Mouse (Mus musculus) hindbrain, embryonic 14.5 days (tissue): ENCODE measurements around the gene Kcnk6. TPM values are rescaled to one million over a fixed set of nuclear protein-coding genes. Genes with fewer than 3 reads are reported as not detected.
A peak's percentile ranks its signal among the peaks of the same experiment; 100 is the strongest.
"Not testable (repeated sequence)": the region's sequence is repeated elsewhere in the genome, so short reads cannot be mapped to it uniquely, and the experiment has no call there.

Source experiments
- ATAC-seq: fragments of 200-750 bp; cut with Nextera tagmentation; 2 replicates; pipeline ENCODE4 v1.8.0; 2017; ENCODE audit warnings: moderate number of reproducible peaks, mild to moderate bottlenecking, moderate TSS enrichment, moderate library complexity; ENCODE audit not compliant: low FRiP score
- DNase-seq: peaks from one replicate; pipeline ENCODE4 v3.0.0-alpha.2; 2015; ENCODE audit warnings: low spot score
- H3K27ac ChIP-seq: fragments of 300-500 bp; sonication (generic); 2 replicates; pipeline ENCODE4 v1.5.1; 2014; ENCODE audit warnings: mild to moderate bottlenecking, moderate library complexity
- H3K27me3 ChIP-seq: fragments of 300-500 bp; sonication (generic); 2 replicates; pipeline ENCODE4 v1.6.1; 2014; ENCODE audit warnings: mild to moderate bottlenecking, low read length, mixed read lengths; ENCODE audit not compliant: control insufficient read depth, insufficient read depth
- H3K36me3 ChIP-seq: fragments of 300-500 bp; sonication (generic); replicated peaks from 2 replicates; pipeline ENCODE4 v1.6.1; 2014; ENCODE audit not compliant: control insufficient read depth, insufficient read depth
- H3K4me1 ChIP-seq: fragments of 300-500 bp; sonication (generic); replicated peaks from 2 replicates; pipeline ENCODE4 v1.6.1; 2014; ENCODE audit warnings: antibody characterized with exemption, low read length, mixed read lengths; ENCODE audit not compliant: control insufficient read depth, insufficient read depth
- H3K4me2 ChIP-seq: fragments of 300-500 bp; sonication (generic); replicated peaks from 2 replicates; pipeline ENCODE4 v1.6.1; 2014; ENCODE audit warnings: mild to moderate bottlenecking, moderate library complexity
- H3K4me3 ChIP-seq: fragments of 300-500 bp; sonication (generic); replicated peaks from 2 replicates; pipeline ENCODE4 v1.5.1; 2014; ENCODE audit warnings: mild to moderate bottlenecking, low read length
- H3K9ac ChIP-seq: fragments of 300-500 bp; sonication (generic); 2 replicates; pipeline ENCODE4 v1.6.1; 2014
- H3K9me3 ChIP-seq: fragments of 300-500 bp; sonication (generic); 2 replicates; pipeline ENCODE4 v1.6.1; 2016; ENCODE audit warnings: low read length; ENCODE audit not compliant: control insufficient read depth
- WGBS: fragments of 180-500 bp; shearing (Covaris S2); extraction: QIAGEN DNeasy Blood & Tissue Kit; methylation state at CpG from one replicate; pipeline ENCODE4 v1.1.7; 2014; 5-methylcytosine and 5-hydroxymethylcytosine counted together
- polyA plus RNA-seq: library from polyadenylated mRNA; unstranded; fragments of >200 nt; fragmentation: Nextera tagmentation; extraction: Ambion mirVana; gene quantifications from 2 replicates; pipeline ENCODE4 v1.2.1, GENCODE M21; 2014

The Kcnk6 gene
- polyA plus RNA-seq, 1 experiment from 2014 or later, result 0.66 TPM

DNA sequence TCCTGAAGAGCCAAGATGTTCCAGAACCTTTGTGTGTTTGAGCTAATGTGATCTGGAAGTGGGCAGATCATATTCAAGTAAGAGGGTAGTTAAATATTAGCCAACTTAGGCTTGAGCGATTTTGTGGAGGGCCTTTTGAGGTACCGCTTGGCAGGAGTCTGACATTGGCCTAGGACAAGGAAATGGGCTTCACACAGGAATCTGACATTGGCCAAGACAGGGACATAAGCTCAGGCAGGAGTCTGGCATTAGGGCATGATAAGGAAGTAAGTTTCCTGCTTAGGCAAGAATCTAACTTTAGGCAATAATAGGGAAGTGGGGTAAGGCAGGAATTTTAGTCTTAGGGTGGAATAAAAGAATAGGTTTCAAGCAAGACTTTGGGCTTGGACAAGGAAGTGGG lies 18.1 kb downstream of the Kcnk6 start:
- Histone ChIP-seq H3K9ac (no peak overlapping the region), H3K36me3 (no peaks in the 10 kb centered on the region), H3K9me3 (0 out of 2 replicates have a peak, but pooled peaks cover 3% of the 10 kb centered on the region), H3K27ac (no peak overlapping the region), H3K4me3 (no peak overlapping the region), H3K27me3 (peaks cover 10% of the 10 kb centered on the region; the same call in 1 of the 2 replicates), H3K4me1 (0 out of 2 replicates have a peak, but pooled peaks cover 7% of the 10 kb centered on the region), H3K4me2 (peak overlapping the region; percentile 53; the same call in 1 of the 2 replicates)
- ATAC-seq, result no peak
- WGBS, result 57% methylated on average over 2 of the region's 2 CpGs
- DNase-seq, result no peak

DNA sequence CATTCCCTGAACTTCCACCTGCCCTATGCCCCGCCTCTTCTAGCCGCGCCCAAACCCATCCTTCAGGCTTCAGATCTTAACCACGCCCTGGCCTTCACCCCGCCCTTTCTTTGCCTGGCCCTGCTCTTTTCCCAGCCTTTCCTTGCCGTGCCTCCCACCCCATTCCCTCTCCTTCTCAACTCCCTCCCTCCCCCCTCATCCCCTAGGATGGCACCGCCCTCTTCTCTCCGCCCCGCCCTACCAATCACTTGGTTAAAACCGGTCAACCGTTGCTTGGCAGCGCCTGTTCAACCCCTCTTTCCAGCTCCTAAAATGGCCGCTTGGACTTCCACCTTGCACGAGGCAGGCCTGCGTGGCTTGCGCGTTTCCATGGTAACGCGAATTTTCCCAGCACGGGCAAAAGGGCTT lies 18.6 kb downstream of the Kcnk6 start, which contains the start of gene Catsperg1:
Gene Catsperg1, minus strand, starts transcription at position 361 of the 408 bp plus-strand sequence.
- Histone ChIP-seq H3K27me3 (peaks cover 10% of the 10 kb centered on the region; the same call in 1 of the 2 replicates), H3K9ac (peak within 1 kb of the TSS; percentile 11; the same call in 1 of the 2 replicates)
- WGBS, result 2% methylated on average over 20 of the region's 20 CpGs

GRCm38 (mm10) chr7:29212775-29213560 lies 19.3 kb downstream of the Kcnk6 start:
- peak overlapping the region; percentile 18 for H3K4me3 ChIP-seq
- ATAC-seq, H3K36me3 ChIP-seq, H3K4me1 ChIP-seq, H3K27ac ChIP-seq, DNase-seq, H3K9me3 ChIP-seq: not testable (repeated sequence)
- H3K27me3 ChIP-seq, result peaks cover 10% of the 10 kb centered on the region; the same call in 1 of the 2 replicates
- WGBS, result 18% methylated on average over 40 of the region's 40 CpGs
- peak overlapping the region; percentile 11; the same call in 1 of the 2 replicates for H3K9ac ChIP-seq
- peak overlapping the region; percentile 53 for H3K4me2 ChIP-seq

More for the DNA sequence above, 18.6 kb downstream of the Kcnk6 start, which contains the start of gene Catsperg1:
- Histone ChIP-seq H3K36me3 (no peaks in the 10 kb centered on the region), H3K4me3 (peak within 1 kb of the TSS; percentile 18), H3K4me1 (0 out of 2 replicates have a peak, but pooled peaks cover 7% of the 10 kb centered on the region), H3K4me2 (peak within 1 kb of the TSS; percentile 53), H3K27ac (no peak within 1 kb of the TSS), H3K9me3 (no peaks in the 10 kb centered on the region)
- ATAC-seq (peak; percentile 82), DNase-seq (peak; percentile 60)

- H3K4me3 ChIP-seq, result no peak overlapping the region
- WGBS, result 14% methylated on average over 26 of the region's 26 CpGs
- ATAC-seq, result no peak
These were observed 20.0 kb downstream of the Kcnk6 start for GRCm38 (mm10) chr7:29212199-29212765.

GRCm38 (mm10) chr7:29211415-29212198 lies 20.7 kb downstream of the Kcnk6 start:
- peak overlapping the region; percentile 30 for H3K4me3 ChIP-seq
- no peaks in the 10 kb centered on the region for H3K36me3 ChIP-seq
- WGBS, result 5% methylated on average over 34 of the region's 34 CpGs
- H3K4me2 ChIP-seq, result peak overlapping the region; percentile 48
- DNase-seq, result peak; percentile 55
- no peak overlapping the region for H3K27ac ChIP-seq
- H3K4me1 ChIP-seq, result 0 out of 2 replicates have a peak, but pooled peaks cover 7% of the 10 kb centered on the region
- H3K27me3 ChIP-seq, result peaks cover 10% of the 10 kb centered on the region; the same call in 1 of the 2 replicates
- 0 out of 2 replicates have a peak overlapping the region, but pooled peaks have one; percentile 26 for H3K9ac ChIP-seq
- H3K9me3 ChIP-seq, result no peaks in the 10 kb centered on the region
- ATAC-seq, result peak; percentile 41; the same call in 1 of the 2 replicates

More at GRCm38 (mm10) chr7:29212199-29212765, 20.0 kb downstream of the Kcnk6 start:
- Histone ChIP-seq H3K4me1 (0 out of 2 replicates have a peak, but pooled peaks cover 7% of the 10 kb centered on the region), H3K9me3 (no peaks in the 10 kb centered on the region), H3K4me2 (peak overlapping the region; percentile 53), H3K27ac (no peak overlapping the region), H3K9ac (no peak overlapping the region), H3K36me3 (no peaks in the 10 kb centered on the region), H3K27me3 (peaks cover 10% of the 10 kb centered on the region; the same call in 1 of the 2 replicates)
- no peak for DNase-seq

- WGBS, result 34% methylated on average over 15 of the region's 15 CpGs
- H3K36me3 ChIP-seq, H3K9ac ChIP-seq, H3K9me3 ChIP-seq, H3K27ac ChIP-seq, DNase-seq, H3K4me1 ChIP-seq: not testable (repeated sequence)
- ATAC-seq, result 0 out of 2 replicates have a peak, but pooled peaks have one; percentile 13
- Histone ChIP-seq H3K27me3 (peaks cover 10% of the 10 kb centered on the region; the same call in 1 of the 2 replicates), H3K4me2 (peak overlapping the region; percentile 48), H3K4me3 (peak overlapping the region; percentile 30; the same call in 1 of the 2 replicates)
These were observed 21.3 kb downstream of the Kcnk6 start for GRCm38 (mm10) chr7:29211013-29211412.

DNA sequence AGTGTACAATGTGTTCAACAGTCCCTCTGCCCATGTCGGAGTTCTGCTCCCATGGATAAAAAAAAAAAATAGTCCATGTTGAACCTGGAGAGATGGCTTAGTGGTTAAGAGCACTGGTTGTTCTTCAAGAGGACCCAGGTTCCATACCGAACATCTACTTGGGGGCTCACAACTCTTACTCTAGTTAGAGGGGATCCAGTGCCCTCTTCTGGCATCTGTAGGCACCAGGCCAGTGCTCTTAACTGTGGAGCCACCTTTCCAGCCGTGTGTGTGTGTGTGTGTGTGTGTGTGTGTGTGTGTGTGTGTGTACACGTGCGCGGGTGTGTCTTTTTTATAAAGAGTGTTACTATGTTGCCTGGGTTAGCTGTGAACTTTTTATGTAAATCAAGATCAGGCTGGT lies 29.7 kb downstream of the Kcnk6 start:
- Histone ChIP-seq H3K4me1 (no peaks in the 10 kb centered on the region), H3K27ac (no peak overlapping the region), H3K27me3 (no peaks in the 10 kb centered on the region), H3K4me3 (no peak overlapping the region), H3K36me3 (no peaks in the 10 kb centered on the region), H3K4me2 (no peak overlapping the region), H3K9ac (no peak overlapping the region), H3K9me3 (no peaks in the 10 kb centered on the region)
- DNase-seq (no peak), ATAC-seq (no peak)
- 88% methylated on average over 6 of the region's 6 CpGs for WGBS

DNA sequence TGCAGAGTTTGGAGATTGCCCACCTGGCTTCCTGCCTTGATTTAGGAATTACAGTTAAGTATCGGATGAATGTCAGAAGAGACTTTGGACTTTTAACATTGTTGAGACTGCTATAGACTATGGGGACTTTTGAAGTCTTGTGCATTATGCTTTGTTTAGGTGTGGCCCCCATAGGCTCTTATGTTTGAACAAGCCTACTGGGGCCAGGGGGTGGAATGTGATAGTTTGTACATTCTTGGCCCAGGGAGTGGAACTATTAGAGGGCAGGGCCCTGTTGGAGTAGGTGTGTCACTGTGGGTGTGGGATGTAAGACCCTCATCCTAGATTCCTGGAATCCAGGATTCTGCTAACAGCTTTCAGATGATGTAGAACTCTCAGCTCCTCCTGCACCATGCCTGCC lies 38.1 kb downstream of the Kcnk6 start:
- not testable (repeated sequence) for H3K36me3 ChIP-seq, H3K27ac ChIP-seq, ATAC-seq, H3K4me3 ChIP-seq, H3K9me3 ChIP-seq, H3K4me2 ChIP-seq, H3K27me3 ChIP-seq, DNase-seq, H3K9ac ChIP-seq, H3K4me1 ChIP-seq
- WGBS, result 100% methylated on average over 1 of the region's 1 CpGs
